Mouse (Mus musculus): Measurements from ENCODE around the gene Gm28048. TPM values are rescaled to one million over a fixed set of nuclear protein-coding genes. Genes with fewer than 3 reads are reported as not detected.

Gm28048 gene
- total RNA-seq, 2 experiments from 2014 or later, result 9.5 to 14.7 TPM

DNA sequence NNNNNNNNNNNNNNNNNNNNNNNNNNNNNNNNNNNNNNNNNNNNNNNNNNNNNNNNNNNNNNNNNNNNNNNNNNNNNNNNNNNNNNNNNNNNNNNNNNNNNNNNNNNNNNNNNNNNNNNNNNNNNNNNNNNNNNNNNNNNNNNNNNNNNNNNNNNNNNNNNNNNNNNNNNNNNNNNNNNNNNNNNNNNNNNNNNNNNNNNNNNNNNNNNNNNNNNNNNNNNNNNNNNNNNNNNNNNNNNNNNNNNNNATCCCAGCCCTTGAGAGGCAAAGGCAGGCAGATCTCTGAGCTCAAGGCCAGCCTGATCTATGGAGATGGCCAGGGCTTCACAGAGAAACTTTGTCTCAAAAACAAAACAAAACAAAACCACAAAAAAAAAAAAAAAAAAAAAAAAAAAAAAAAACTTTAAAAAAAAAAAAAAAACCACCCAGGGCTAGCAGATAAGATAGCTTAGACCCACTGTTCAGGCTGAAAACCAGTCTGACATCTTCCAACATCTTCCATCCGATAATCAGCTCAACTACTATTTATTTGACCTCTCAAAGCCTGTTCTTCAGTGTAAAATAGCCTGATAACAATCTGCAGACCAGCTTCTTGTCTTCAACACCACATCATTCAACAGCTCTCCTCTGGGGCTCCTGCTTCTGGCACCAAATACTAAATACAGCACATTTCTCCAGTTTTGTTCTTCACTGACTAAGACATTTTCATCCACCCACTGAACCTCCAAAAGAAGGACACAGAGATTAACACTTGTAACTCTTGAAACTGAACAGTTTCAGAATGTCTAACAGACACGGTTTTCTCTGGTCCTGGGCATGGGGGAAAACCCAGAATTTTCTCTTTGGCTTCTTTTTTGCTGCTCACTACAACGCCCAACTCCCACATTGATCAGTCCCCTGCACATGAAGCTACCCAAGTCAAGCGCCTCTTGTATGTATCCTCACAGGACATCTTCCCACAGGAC is 136.9 kb downstream of the Gm28048 start:
- TF ChIP-seq CTCF (IDR thresholded peaks at IDR 0.05), result no peak
- Histone ChIP-seq H3K4me3 (no peak overlapping the region), H3K27ac (peak overlapping the region; percentile 74)
- intact Hi-C loops (cut with DNase I), result loop anchor here (5.0 kb wide), 3 partner anchors 128 to 483 kb away; no protein-coding TSS in a partner anchor
- DNase-seq (ENCODE audit: extremely low spot score in 1 of 2, low spot score in 2 of 2), result no peak

DNA sequence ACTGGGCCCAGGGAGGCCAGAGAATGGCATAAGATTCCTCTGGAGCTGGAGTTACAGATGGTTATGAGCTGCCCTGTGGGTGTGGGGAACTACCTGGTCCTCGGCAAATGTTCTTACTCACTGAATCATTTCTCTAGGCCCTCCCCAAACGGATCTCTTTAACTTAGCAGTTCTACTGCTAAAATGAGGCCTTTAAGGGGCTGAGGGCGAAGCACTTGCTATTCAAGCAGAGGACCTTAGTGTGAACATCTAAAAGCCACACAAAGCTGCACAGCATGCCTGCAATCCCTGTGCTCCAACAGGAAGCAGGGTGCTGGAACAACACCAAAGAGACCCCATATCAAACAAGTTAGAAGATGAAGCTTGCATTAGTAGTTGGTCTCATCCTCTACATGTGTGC is 142.4 kb downstream of the Gm28048 start:
- Histone ChIP-seq H3K27ac (no peak overlapping the region), H3K4me3 (no peak overlapping the region)
- DNase-seq (ENCODE audit: extremely low spot score in 1 of 2, low spot score in 2 of 2), result no peak
- no peak for TF ChIP-seq CTCF (IDR thresholded peaks at IDR 0.05)
- intact Hi-C loops (cut with DNase I), result no loop called here

DNA sequence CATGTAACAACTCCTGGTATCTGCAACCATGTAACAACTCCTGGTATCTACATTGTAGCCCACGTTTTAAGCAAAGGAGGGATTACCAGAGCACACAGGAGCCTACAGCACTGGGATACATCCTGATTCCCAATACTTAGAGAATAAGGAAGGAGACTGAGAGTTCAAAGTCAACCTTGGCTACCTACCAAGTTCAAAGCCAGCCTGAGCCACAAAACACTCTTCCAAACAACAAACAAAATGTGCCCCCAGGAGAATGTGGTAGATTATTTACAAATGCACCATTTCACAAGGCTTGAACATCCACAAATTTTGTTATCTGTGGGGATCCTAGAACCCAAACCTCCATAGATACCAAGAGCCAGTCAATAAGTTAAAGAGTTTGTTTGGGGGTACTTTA is 143.5 kb downstream of the Gm28048 start:
- H3K4me3 ChIP-seq, result no peak overlapping the region
- no peak overlapping the region for H3K27ac ChIP-seq
- intact Hi-C loops (cut with DNase I), result no loop called here
- DNase-seq (ENCODE audit: extremely low spot score in 1 of 2, low spot score in 2 of 2), result no peak
- TF ChIP-seq CTCF (IDR thresholded peaks at IDR 0.05), result no peak

DNA sequence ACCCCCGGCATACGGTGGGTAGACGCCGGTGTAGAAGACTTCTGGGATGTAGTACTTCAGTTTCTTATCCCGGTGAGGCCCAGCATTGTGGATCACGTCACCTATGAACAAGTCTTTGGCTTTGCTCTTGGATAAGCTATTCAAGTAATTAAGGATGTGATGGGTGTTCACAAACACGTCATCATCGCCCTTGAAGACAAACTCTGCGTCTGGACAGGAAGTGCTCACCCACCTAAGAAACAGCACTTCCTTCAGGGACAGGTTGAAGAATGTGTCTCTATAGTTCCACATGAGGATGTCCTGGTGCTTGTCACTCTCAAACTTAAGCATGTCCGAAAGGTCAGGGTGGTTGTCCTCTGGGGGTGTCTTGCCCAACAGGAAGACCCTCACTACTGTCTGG is 145.6 kb downstream of the Gm28048 start:
- Histone ChIP-seq H3K27ac (no peak overlapping the region), H3K4me3 (no peak overlapping the region)
- intact Hi-C loops (cut with DNase I), result no loop called here
- TF ChIP-seq CTCF (IDR thresholded peaks at IDR 0.05), result no peak
- no peak for DNase-seq (ENCODE audit: extremely low spot score in 1 of 2, low spot score in 2 of 2)

DNA sequence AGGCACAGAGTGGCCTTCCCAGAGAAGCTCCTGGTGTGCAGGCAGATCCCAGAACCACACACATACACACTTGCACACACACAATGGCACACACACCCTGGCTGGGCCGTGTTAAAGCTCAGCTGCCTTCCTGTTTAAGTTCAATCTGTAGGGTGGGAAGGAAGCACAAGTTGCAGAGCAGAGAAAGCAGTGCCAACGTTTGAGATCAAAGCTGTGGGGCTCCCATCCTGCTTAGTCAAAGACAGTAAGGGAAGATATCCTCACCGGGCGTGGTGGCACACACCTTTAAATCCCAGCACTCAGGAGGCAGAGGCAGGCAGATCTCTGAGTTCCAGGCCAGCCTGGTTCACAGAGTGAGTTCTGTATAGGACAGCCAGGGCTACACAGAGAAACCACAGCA is 149.3 kb downstream of the Gm28048 start:
- intact Hi-C loops (cut with DNase I), result no loop called here
- Histone ChIP-seq H3K4me3 (no peak overlapping the region), H3K27ac (no peak overlapping the region)
- no peak for DNase-seq (ENCODE audit: extremely low spot score in 1 of 2, low spot score in 2 of 2)
- TF ChIP-seq CTCF (IDR thresholded peaks at IDR 0.05), result no peak

DNA sequence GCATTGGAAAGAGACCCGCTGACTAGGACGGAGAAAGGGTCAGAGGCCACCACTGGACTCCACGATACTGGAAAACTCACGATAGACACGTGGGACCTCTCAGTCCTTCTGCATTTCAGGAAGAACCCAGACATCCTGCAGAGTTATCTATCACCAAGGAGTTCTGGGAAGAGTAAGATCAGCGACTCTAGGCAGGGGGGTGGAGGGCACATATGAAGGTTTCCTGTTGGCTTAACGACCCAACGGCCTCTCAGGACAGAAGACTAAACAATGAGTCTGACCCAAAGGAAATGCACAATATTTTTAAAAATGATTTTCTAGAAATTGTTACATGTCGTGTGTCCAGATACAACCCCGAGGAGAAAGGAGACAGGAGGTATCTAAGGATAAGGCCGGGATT is 150.0 kb downstream of the Gm28048 start:
- no peak overlapping the region for H3K4me3 ChIP-seq
- DNase-seq (ENCODE audit: extremely low spot score in 1 of 2, low spot score in 2 of 2), result no peak
- H3K27ac ChIP-seq, result no peak overlapping the region
- TF ChIP-seq CTCF (IDR thresholded peaks at IDR 0.05), result no peak
- intact Hi-C loops (cut with DNase I), result loop anchor here (2.0 kb wide), 1 partner anchor 27 kb away; no protein-coding TSS in a partner anchor

DNA sequence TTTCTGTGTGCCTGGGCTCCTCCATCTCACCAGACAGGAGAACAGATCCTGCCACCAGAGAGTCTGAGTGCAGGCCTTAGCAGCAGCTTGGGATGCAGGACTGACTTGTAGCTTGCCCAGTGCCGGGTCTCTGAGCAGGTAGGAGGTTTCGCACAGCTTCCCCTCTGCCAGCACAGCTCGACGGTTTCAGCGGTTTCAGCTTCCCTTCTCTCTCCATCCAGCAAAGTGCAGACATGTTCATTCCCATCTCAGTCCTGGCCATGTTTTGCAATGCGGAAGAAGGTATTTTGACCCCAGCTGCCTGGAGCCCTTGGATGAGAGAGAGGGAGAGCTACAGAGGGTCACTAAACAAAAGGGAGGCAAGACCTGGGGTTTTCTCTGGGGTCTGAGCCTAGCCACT is 151.2 kb downstream of the Gm28048 start:
- DNase-seq (ENCODE audit: extremely low spot score in 1 of 2, low spot score in 2 of 2), result no peak
- TF ChIP-seq CTCF (IDR thresholded peaks at IDR 0.05), result no peak
- no peak overlapping the region for H3K4me3 ChIP-seq
- no peak overlapping the region; the same call in 1 of the 2 replicates for H3K27ac ChIP-seq
- intact Hi-C loops (cut with DNase I), result loop anchor here (2.0 kb wide), 1 partner anchor 28 kb away; no protein-coding TSS in a partner anchor

DNA sequence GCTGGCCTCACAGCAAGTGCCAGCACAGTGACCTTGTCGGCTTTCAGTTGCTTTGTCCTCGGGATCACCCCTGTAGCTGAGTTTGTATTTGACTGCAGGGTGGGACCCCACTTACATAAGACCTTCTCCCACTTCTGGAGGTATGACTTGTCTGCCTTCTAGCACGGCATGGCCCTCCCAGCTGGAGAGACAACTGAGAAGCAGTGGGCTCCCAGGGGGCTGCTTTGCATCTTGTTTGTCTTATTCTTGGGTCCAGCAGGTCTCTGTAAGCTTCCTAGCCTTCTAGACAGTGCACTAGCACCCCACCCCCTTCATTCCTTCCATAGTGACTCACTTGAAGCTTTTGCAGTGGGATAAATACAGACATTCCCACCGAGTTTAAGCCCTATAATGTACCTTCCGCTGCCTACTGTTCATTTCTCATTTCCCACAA is 151.7 kb downstream of the Gm28048 start:
- TF ChIP-seq CTCF (IDR thresholded peaks at IDR 0.05), result no peak
- DNase-seq (ENCODE audit: extremely low spot score in 1 of 2, low spot score in 2 of 2), result no peak
- no peak overlapping the region for H3K4me3 ChIP-seq
- intact Hi-C loops (cut with DNase I), result loop anchor here (2.0 kb wide), 1 partner anchor 29 kb away; no protein-coding TSS in a partner anchor
- 0 out of 2 replicates have a peak overlapping the region, but pooled peaks have one; percentile 6 for H3K27ac ChIP-seq

DNA sequence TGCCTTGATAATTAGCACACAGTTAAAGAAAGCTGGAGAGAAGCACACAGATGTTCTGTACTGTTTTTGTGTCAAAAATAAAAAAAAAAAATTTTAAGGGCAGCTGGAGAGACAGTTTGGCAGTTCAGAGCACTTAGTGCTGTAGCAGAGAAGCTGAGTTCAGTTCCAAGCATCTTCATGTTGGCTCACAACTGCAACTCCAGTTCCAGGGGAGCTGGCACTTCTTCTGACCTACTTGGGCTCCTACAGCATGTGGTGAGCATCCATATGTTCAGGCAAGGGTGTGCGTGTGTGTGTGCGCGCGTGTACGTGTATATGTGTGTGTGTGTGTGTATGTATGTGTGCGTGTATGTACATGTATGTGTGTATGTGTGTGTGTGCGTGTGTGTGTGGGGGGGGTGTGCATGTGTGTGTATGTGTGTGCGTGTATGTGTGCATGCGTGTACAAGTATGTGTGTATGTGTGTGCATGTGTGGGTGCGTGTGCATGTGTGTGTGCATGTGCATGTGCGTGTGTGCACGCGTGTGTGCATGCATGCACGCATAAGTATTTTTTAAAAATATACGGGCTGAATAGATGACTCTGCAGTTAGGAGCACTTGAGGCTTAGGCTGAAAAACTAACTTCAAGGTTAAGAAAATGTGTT is 152.8 kb downstream of the Gm28048 start:
- Histone ChIP-seq H3K4me3 (no peak overlapping the region), H3K27ac (no peak overlapping the region)
- no peak for TF ChIP-seq CTCF (IDR thresholded peaks at IDR 0.05)
- no peak for DNase-seq (ENCODE audit: extremely low spot score in 1 of 2, low spot score in 2 of 2)
- intact Hi-C loops (cut with DNase I), result loop anchor here (5.0 kb wide), 1 partner anchor 197 kb away; no protein-coding TSS in a partner anchor

DNA sequence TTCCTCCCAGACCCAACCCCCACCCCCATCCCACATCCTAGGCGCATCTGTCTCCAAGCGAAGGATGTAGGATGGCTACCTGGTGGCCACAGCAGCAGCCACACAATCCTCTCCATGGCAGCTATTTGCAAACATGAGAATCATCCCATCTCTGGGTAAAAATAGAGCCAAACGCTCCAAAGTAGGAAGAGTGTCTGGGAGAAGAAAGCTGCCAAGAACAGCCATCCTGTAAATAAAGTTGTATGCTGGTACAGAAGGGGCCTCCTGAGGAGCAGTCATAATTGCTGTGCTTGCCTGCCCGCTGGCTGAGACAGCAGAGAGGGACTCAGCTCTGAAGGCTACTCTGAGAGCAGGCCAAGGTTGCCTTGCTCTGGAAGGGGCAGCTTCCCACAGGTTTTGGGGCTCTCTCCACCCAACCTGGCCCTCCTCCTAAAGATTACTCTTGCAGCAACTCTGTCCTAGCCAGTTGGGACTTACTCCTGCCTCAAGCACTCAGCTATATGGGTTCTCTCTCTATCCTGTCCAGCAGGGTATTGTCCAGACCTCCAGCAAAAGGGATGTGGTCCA is 154.3 kb downstream of the Gm28048 start:
- H3K27ac ChIP-seq, result peak overlapping the region; percentile 28; the same call in 1 of the 2 replicates
- H3K4me3 ChIP-seq, result no peak overlapping the region
- no peak for DNase-seq (ENCODE audit: extremely low spot score in 1 of 2, low spot score in 2 of 2)
- intact Hi-C loops (cut with DNase I), result loop anchor here (5.0 kb wide), 1 partner anchor 195 kb away; no protein-coding TSS in a partner anchor
- no peak for TF ChIP-seq CTCF (IDR thresholded peaks at IDR 0.05)

DNA sequence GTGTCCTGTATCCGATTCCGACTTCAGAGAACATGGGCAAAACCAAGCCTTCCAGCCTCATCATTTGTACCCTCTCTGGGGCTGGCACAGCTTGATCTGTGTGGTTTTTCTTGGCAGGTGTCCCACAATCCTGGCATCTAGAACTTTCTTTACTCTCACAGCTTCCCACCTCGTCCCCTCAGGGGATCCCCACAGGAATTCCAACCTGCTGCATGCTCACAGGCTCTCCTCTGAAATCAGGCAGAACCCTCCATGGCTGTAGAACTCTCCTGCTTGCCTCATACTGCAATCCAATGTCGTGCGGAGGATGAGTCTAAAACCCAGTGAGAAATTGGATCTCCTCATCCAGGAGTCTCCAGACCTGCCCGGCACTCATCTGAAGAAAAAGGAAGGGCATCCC is 155.2 kb downstream of the Gm28048 start:
- Histone ChIP-seq H3K4me3 (no peak overlapping the region), H3K27ac (no peak overlapping the region)
- intact Hi-C loops (cut with DNase I), result loop anchor here (5.0 kb wide), 1 partner anchor 194 kb away; no protein-coding TSS in a partner anchor
- no peak for DNase-seq (ENCODE audit: extremely low spot score in 1 of 2, low spot score in 2 of 2)
- no peak for TF ChIP-seq CTCF (IDR thresholded peaks at IDR 0.05)
